Comparison of ENCODE assay signal across 25 mouse cellular contexts in genomic region chr6:99715913-99716312, GRCm38 (mm10). TPM values are rescaled to one million over a fixed set of nuclear protein-coding genes. Genes with fewer than 3 reads are reported as not detected.
DNase-seq lines count a peak whose midpoint lies in the region; ATAC-seq and TF ChIP-seq lines count a peak whose summit lies in the region.
"Had no signal": no experiment of that assay in that cellular context is flagged by ENCODE, and none has a peak within 500 bp of the region (broad histone marks: within the 10 kb centered on the region; RNA-seq: fewer than 3 reads in every experiment).

No protein-coding gene starts in this region.

- WGBS in lung, postnatal 0 days: 55% methylated on average over 5 of the region's 6 CpGs

- ATAC-seq in lung, postnatal 0 days: no peak
- ATAC-seq in megakaryocyte progenitor cell, adult 5-6 weeks (replicated peaks; ENCODE audit: poor library complexity): 0 out of 2 replicates have a peak, but pooled peaks have one; percentile 34
- ATAC-seq: forebrain, embryonic 13.5 days; forebrain, postnatal 0 days; hindbrain, postnatal 0 days had no signal

- no peaks in the 10 kb centered on the region for H3K9me3 ChIP-seq in lung, postnatal 0 days (ENCODE audit: low read length)
- H3K9me3 ChIP-seq: embryonic facial prominence, embryonic 10.5 days; forebrain, embryonic 13.5 days; hindbrain, embryonic 13.5 days had no signal

- H3K27me3 ChIP-seq in lung, postnatal 0 days (replicated peaks; ENCODE audit: insufficient read depth, low read length): no peaks in the 10 kb centered on the region

- intact Hi-C loops in heart, postnatal 36 days (cut with DNase I): no loop called here

- no peak overlapping the region for H3K4me3 ChIP-seq in lung, postnatal 0 days (ENCODE audit: low read depth, low read length)
- H3K4me3 ChIP-seq: embryonic facial prominence, embryonic 10.5 days; forebrain, embryonic 13.5 days; hindbrain, embryonic 13.5 days had no signal

- peak; percentile 49 for DNase-seq in heart, adult 11 months
- DNase-seq in heart, postnatal 36 days: no peak
- DNase-seq in lung, postnatal 0 days (ENCODE audit: low spot score): no peak
- no peak for DNase-seq in lung, postnatal 4 days
- peak; percentile 61 for DNase-seq in ES-CJ7 (ENCODE audit: low read depth, low spot score)
- no peak for DNase-seq in layer of hippocampus, adult 11-12 months (ENCODE audit: low spot score)
- no peak for DNase-seq in kidney, postnatal 36 days
- DNase-seq: adrenal gland, postnatal 10 days; cerebellum, adult 18-20 months; cerebellum, adult 9-11 months; cerebellum, postnatal 36 days; forebrain, postnatal 0 days; gastrocnemius, postnatal 14 days; heart, postnatal 10 days had no signal

- no peak for TF ChIP-seq EP300 in lung, postnatal 0 days (IDR thresholded peaks at IDR 0.05)

- no peaks in the 10 kb centered on the region for H3K4me1 ChIP-seq in lung, postnatal 0 days (ENCODE audit: insufficient read depth, low read depth, low read length)
- H3K4me1 ChIP-seq: embryonic facial prominence, embryonic 10.5 days; forebrain, embryonic 13.5 days; hindbrain, embryonic 13.5 days had no signal

- no peak overlapping the region for H3K9ac ChIP-seq in lung, postnatal 0 days (replicated peaks; ENCODE audit: low read depth)
- H3K9ac ChIP-seq: forebrain, embryonic 13.5 days; forebrain, postnatal 0 days; hindbrain, embryonic 13.5 days had no signal

- no peaks in the 10 kb centered on the region for H3K36me3 ChIP-seq in lung, postnatal 0 days (ENCODE audit: insufficient read depth, low read length)
- H3K36me3 ChIP-seq: embryonic facial prominence, embryonic 10.5 days; hindbrain, embryonic 13.5 days had no signal

- H3K4me2 ChIP-seq in lung, postnatal 0 days (replicated peaks; ENCODE audit: low read depth, low read length): no peak overlapping the region
- H3K4me2 ChIP-seq: forebrain, embryonic 13.5 days; hindbrain, embryonic 13.5 days had no signal

- peak; percentile 19; the same call in 1 of the 2 replicates for TF ChIP-seq CTCF in lung, postnatal 0 days (IDR thresholded peaks at IDR 0.05)

- H3K27ac ChIP-seq in lung, postnatal 0 days (ENCODE audit: low read length): no peak overlapping the region
- H3K27ac ChIP-seq: embryonic facial prominence, embryonic 10.5 days; forebrain, embryonic 13.5 days; hindbrain, embryonic 13.5 days; hindbrain, postnatal 0 days had no signal

RNA-seq across cellular contexts. Expression of gene Prok2, which starts 10.3 kb away (rescaled TPM):
- total RNA-seq in heart, postnatal 36 days (2021): not detected
- 0.39 and 0.42 TPM in 2 replicates for polyA plus RNA-seq in lung, postnatal 0 days (2015; fragmentation: Nextera tagmentation; extraction: Ambion mirVana)
- total RNA-seq in megakaryocyte progenitor cell, adult 5-6 weeks (2015): 1.9 TPM in 1 of 2 replicates, not detected in the other
- total RNA-seq in megakaryocyte progenitor cell, adult 5-6 weeks (2017): not detected in 2 replicates
- total RNA-seq: adrenal gland, postnatal 10 days; ES-E14; gastrocnemius, adult 18-20 months; gastrocnemius, postnatal 14 days; heart, postnatal 10 days; hematopoietic stem cell, adult 5-6 weeks; hindbrain, postnatal 0 days had no signal
- polyA plus RNA-seq: C2C12; gonadal fat pad, adult 2 months; heart, embryonic 14.5 days had no signal

RNA-seq across cellular contexts. Expression of gene Gpr27, which starts 23.4 kb away (rescaled TPM):
- total RNA-seq in heart, postnatal 36 days (2021): 1 to 10 TPM; 3.9 to 6.6 TPM
- 2.0 and 2.3 TPM in 2 replicates for polyA plus RNA-seq in lung, postnatal 0 days (2015; fragmentation: Nextera tagmentation; extraction: Ambion mirVana)
- 0.10 TPM in 1 of 2 replicates, not detected in the other for total RNA-seq in megakaryocyte progenitor cell, adult 5-6 weeks (2015)
- not detected in 2 replicates for total RNA-seq in megakaryocyte progenitor cell, adult 5-6 weeks (2017)
- polyA plus RNA-seq: C2C12 had no signal

RNA-seq across cellular contexts. Expression of gene Gm20696, which starts 49.3 kb away (rescaled TPM):
- 1 to 10 TPM; 2.4 to 2.5 TPM for total RNA-seq in heart, postnatal 36 days (2021)
- 1.7 and 2.3 TPM in 2 replicates for polyA plus RNA-seq in lung, postnatal 0 days (2015; fragmentation: Nextera tagmentation; extraction: Ambion mirVana)
- total RNA-seq in megakaryocyte progenitor cell, adult 5-6 weeks (2015): 5.9 and 11.8 TPM in 2 replicates
- total RNA-seq in megakaryocyte progenitor cell, adult 5-6 weeks (2017): 2.7 and 3.5 TPM in 2 replicates

RNA-seq across cellular contexts. Expression of gene Eif4e3, which starts 49.3 kb away (rescaled TPM):
- 10 to 100 TPM; 41.2 to 43.2 TPM for total RNA-seq in heart, postnatal 36 days (2021)
- 21.2 and 24.1 TPM in 2 replicates for polyA plus RNA-seq in lung, postnatal 0 days (2015; fragmentation: Nextera tagmentation; extraction: Ambion mirVana)
- total RNA-seq in megakaryocyte progenitor cell, adult 5-6 weeks (2015): 19.4 and 23.6 TPM in 2 replicates
- 19.8 and 20.8 TPM in 2 replicates for total RNA-seq in megakaryocyte progenitor cell, adult 5-6 weeks (2017)

Comparison
In these comparisons a context has a peak if more than half of its experiments do, and no peak if none do; other contexts are left out.
1. DNase-seq: peak in heart, adult 11 months (single experiment) and ES-CJ7 (single experiment); none in heart, postnatal 36 days (0 of 2), lung, postnatal 0 days (single experiment), lung, postnatal 4 days (0 of 2), layer of hippocampus, adult 11-12 months (single experiment) and kidney, postnatal 36 days (0 of 2).
2. RNA of gene Gpr27, which starts 23.4 kb away (total RNA-seq): 3.9 to 6.6 TPM in heart, postnatal 36 days; 0.10 TPM in megakaryocyte progenitor cell, adult 5-6 weeks; every median in the first group is over 4 times any median in the second.